Mouse (Mus musculus) CD4-positive naive resting alpha-beta T cell, adult 57 days (primary cell): ENCODE data around the gene Ankrd24. TPM values are rescaled to one million over a fixed set of nuclear protein-coding genes. Genes with fewer than 3 reads are reported as not detected.

ENCODE experiments used
- total RNA-seq: library from RNA; stranded (reverse); gene quantifications from one replicate; pipeline ENCODE4 v1.2.4, GENCODE M21; 2023

The Ankrd24 gene
- total RNA-seq, result 5.9 TPM

DNA sequence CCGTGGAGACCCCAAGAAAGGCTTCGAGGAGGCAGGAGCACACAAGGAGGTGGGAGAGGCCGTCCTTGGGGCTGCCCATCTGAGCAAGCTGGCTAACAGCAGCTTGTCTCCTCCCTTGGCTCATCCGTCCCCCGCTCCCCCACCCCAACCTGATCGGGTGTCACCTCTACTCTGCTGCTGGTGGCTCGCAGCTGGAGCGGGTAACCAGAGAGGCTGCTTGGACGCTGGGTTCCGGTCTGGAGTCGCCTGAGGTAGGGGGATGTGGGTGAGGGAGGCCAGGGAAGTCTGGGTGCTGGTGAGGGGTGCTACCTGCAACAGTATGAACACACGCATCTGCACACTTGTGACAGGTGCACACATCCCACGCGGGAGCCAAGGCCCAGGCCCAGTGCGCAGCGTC lies at the start of gene Ankrd24:
Ankrd24 (plus strand) TSS at position 151 of the 400 bp plus-strand sequence.

DNA sequence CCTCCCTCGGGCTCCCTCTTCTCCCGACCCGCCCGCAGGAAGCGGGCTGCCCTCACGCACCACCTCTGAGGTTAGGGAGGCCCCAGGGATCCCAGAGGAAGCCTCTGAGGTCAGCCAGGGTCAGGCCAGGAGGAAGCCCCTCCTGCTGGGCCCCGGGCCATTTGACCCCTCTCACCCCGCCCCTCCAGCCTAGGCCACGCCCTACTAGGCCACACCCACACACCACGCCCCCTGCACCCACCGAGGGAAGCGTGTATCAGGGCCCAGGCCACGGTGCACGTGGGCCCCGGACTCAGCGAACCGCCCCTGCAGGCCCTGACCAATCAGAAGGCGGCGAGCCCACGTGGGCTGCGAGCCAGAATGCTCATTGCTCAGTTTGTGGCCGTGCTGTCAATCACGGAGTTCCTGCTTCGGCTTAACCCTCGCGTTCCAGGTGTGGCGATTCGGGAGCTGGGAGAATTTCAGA lies 27.6 kb upstream of the Ankrd24 start, which contains the start of gene Tle6:
Tle6 (minus strand) TSS at position 336 of the 466 bp plus-strand sequence.

DNA sequence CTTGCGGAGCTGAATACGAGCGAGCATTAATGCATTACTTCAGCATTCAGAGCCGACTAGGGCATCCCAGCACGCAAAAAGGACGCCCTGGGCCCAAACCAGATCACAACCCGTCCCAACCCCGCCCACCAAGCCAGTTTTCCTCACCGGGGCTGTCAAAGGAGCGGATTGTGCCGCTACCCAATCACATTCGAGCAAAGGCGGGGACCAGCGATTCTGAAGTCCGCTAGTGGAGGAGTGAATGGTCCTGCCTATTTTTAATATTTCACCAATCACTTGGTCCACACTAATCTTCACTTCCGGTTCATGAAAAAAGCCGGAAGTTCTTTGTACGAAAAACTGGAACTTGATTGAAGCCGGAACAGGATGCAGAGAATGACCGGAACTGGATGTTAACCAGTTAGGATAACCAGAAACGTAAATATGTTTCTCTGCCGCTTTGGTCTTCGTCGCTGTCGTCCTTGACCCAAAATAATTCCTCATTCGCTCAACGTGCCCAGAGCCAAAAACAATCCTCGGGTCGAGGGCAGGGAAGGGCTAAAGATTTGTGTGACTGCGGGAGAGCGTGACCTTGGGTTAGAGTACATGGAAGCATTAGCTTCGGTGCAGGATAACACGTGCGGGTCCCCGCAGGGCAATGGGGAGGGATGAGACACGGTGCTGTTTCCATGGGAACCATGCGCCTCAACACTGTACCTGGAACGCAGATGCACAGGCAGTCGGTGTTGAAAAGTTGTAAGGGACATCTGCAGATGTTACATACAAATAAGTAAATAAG lies 22.2 kb upstream of the Ankrd24 start, which contains the start of gene BC025920:
BC025920 (plus strand) TSS at position 297 of the 778 bp plus-strand sequence.

DNA sequence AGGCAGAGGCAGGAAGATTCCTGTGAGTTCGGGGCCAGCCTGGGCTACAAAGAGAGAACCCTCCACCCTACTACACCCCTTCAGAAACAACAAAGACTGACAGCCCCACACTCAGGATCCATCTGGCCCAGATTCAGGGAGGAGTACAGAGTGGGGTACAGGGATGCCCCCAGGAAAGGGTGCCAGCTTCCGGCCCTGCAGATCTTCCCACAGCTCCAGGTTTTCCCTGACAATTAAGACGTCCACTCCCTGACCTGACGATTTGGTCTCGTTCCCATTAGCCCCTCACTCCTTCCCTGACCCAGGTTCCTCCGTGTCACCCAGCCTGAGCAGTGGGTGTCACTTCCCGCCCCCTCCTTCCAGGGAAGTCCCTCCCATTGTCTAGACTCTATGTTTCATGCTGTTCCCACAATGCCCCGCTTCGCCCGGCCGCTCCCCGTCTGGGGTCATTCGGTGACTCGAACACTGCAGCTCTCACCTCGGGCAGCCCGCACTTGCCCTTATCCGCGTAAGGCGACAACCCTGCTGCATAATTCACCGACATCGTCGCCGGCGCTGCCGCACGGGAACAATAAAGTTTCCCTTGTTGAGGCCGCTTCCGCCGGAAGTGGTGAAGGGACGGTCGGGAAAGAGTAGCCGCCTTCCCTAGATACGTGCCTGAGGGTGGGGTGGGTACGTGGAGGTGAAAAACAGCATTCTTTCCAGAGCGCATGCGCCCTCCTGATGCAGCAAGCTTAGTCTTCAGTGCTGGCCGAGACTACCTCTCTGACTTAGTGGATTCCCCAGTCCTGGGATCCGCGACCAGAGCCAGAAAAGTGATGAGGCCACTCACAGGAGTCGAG lies 1.1 kb upstream of the Ankrd24 start, which contains the start of gene Sirt6:
Sirt6 (minus strand) TSS at position 804 of the 842 bp plus-strand sequence.

DNA sequence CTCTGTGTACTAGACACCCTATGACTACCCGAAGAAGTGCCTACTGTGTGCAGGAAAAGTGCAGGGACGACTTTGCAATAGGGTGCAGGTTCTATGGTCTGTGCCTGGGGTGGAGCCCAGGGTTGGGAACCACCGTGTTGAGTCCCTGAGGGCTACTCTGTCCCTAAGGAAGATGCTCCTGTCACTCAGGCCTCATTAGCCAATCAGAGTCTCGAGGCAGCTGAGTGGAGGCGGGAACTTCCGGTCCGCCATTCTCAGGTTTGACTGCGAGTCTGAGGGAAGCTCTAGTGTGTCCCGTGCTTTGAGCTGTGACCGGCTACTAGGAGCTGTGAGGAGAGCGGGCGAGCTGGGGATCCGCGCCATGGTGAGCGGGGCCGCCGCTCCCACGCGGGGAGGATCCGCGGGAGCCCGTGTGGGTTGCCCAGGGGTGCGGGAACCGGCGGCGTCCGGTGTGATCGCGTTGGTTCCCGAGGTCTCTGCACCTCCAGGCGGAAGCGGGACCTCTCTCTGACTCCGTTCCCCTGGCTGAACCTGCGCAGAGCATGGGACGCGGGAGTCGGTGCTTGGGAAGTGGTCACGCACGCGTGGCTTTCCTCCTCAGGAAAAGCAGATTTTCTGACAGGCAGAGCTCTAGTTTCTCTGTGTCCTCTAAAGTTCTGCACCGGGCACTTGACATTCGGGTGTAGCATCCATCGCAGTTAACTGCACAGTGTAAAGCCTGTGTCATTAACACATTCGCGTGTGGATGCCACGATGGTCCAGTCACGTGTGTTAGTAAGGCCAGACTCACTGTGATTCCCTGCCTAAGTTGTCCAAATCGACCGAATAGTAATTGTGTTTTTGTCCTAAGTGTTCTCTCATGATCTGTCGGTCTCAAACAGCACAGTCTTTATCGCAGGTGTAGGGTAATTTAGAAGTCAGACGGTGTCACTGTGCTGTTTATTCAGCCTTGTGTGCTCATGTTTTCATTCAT lies 20.7 kb downstream of the Ankrd24 start, which contains the start of gene Gm10778:
Gm10778 (plus strand) TSS at position 257 of the 973 bp plus-strand sequence.

Other genes with a start within 250 kb of the Ankrd24 start
- gene Dohh, start 244.1 kb upstream of the Ankrd24 start, total RNA-seq, result 32.6 TPM
- gene Gm48551, start 244.1 kb upstream of the Ankrd24 start, total RNA-seq, result 4.7 TPM
- gene Gm48552, start 239.5 kb upstream of the Ankrd24 start, total RNA-seq, result 9.7 TPM
- gene Smim24, start 235.5 kb upstream of the Ankrd24 start, total RNA-seq, result 2.2 TPM
- 20.3 TPM for gene Nfic, start 172.9 kb upstream of the Ankrd24 start, total RNA-seq
- gene Celf5, start 145.8 kb upstream of the Ankrd24 start, total RNA-seq, result 1.2 TPM
- gene Ncln, start 132.1 kb upstream of the Ankrd24 start, total RNA-seq, result 199 TPM
- gene S1pr4, start 128.4 kb upstream of the Ankrd24 start, total RNA-seq, result 139 TPM
- 3.3 TPM for gene Gna15, start 104.3 kb upstream of the Ankrd24 start, total RNA-seq
- gene Gna11, start 83.3 kb upstream of the Ankrd24 start, total RNA-seq, result 17.5 TPM
- 616 TPM for gene Aes, start 69.1 kb upstream of the Ankrd24 start, total RNA-seq
- gene Tle2, start 54.0 kb upstream of the Ankrd24 start, total RNA-seq, result 6.3 TPM
- gene Tle6, start 27.5 kb upstream of the Ankrd24 start, total RNA-seq, result not detected
- 3.2 TPM for gene BC025920, start 22.3 kb upstream of the Ankrd24 start, total RNA-seq
- gene Sirt6, start 743 bp upstream of the Ankrd24 start, total RNA-seq, result 23.7 TPM
- gene Gm10778, start 20.5 kb downstream of the Ankrd24 start, total RNA-seq, result 2.1 TPM
- 7.8 TPM for gene Zfp433, start 76.3 kb downstream of the Ankrd24 start, total RNA-seq
- gene Gm3055, start 142.6 kb downstream of the Ankrd24 start, total RNA-seq, result 4.9 TPM
- 3.0 TPM for gene Gm4767, start 183.6 kb downstream of the Ankrd24 start, total RNA-seq
- 3.8 TPM for gene Gm32687, start 235.4 kb downstream of the Ankrd24 start, total RNA-seq